Mouse (Mus musculus): ENCODE data around the gene Gm21788. TPM values are rescaled to one million over a fixed set of nuclear protein-coding genes. Genes with fewer than 3 reads are reported as not detected.

The Gm21788 gene
- polyA plus RNA-seq (2012): not detected in 2 replicates

DNA sequence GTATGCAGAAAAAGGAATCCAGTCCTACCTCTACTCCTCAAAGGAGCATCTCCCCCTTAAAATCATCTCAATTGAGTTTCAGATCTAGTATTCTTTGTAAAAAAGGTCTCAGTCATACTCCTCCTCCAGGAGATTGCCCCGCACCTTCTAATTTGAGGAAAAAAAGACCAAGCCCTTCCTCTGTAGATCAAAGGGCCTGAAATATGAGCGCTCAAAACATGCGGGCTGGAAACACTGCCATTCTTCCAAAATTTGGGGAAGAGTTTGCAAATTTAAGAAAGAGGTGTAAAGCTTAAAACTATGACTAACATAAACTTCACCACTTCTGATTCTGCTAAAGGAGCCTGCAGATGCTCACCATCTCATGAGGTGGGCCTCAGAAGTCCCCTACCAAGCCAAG is at the start of gene Gm21788:
Gene Gm21788 (plus strand): TSS at position 301 of the 400 bp plus-strand sequence.

Other genes starting within 250 kb of the Gm21788 start
- not detected in 2 replicates for gene Gm21244, start 235.7 kb upstream of the Gm21788 start, polyA plus RNA-seq (2012)
- not detected in 2 replicates for gene Gm28998, start 151.2 kb upstream of the Gm21788 start, polyA plus RNA-seq (2012)
- gene Gm20826, start 233.5 kb downstream of the Gm21788 start, polyA plus RNA-seq (2012): not detected in 2 replicates